Mouse (Mus musculus): ENCODE data around the gene Akna.

GRCm38 (mm10) chr4:63402558-63402957 is 596 bp downstream of the Akna start:
- TF ChIP-seq CTCF (IDR thresholded peaks at IDR 0.05 in 2 of 3, conservative IDR thresholded peaks at IDR 0.05 in 1 of 3; ENCODE audit: control insufficient read depth in 1 of 3, insufficient read depth in 1 of 3, low read depth in 2 of 3, low read length in 3 of 3, poor library complexity in 1 of 3, severe bottlenecking in 1 of 3) (no peak), USF2 (IDR thresholded peaks at IDR 0.05; ENCODE audit: borderline replicate concordance in 1 of 2, insufficient read depth in 1 of 2, low read depth in 1 of 2, low read length in 2 of 2) (no peak)

Measured in MEL (cell line).